ENCODE assay signal across 16 mouse cellular contexts in the genomic region with DNA sequence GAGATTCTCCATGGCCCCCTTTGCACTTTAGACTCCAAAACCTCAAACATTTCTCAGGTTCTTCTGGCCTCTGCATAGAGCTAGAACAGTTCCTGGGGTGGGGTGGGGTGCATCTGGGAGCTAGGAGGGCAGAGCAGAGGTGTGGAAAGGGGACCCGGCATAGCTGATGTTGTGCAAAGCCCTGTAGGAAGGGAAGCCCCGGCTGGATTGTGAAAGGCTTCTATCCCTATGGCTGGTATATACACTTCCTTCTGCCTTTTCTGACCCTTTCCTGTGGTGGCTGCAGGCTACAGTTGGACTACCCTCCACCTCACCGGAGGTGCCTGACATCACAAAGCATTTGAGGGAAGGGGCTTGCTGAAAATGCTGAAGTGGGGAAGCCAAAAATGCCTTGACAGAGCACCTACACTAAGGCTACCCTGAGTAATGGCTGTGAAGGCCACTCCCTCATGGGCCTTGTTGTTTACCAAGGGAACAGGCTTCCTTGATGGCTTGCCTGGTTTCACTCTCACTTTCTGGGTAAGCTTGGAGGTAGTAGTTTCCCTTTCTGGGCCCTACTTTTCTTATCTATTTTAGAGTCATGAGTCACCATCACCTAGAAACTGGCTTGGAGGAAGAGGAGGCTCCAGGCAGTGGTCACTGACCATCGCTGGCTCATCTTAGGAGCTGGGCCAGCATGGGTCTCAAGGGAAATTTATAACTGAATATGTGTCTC. TPM values are rescaled to one million over a fixed set of nuclear protein-coding genes. Genes with fewer than 3 reads are reported as not detected.
A peak's percentile ranks its signal among the peaks of the same experiment; 100 is the strongest.
DNase-seq lines count a peak whose midpoint lies in the region; ATAC-seq and TF ChIP-seq lines count a peak whose summit lies in the region.
"Had no signal": no experiment of that assay in that cellular context is flagged by ENCODE, and none has a peak within 500 bp of the region (broad histone marks: within the 10 kb centered on the region; RNA-seq: fewer than 3 reads in every experiment).

No protein-coding gene starts in this region.

- no peaks in the 10 kb centered on the region for H3K79me2 ChIP-seq in myocyte (ENCODE audit: control insufficient read depth, insufficient read depth)

- peak overlapping the region; percentile 45 for H3K4me2 ChIP-seq in myocyte (ENCODE audit: low read depth)
- H3K4me2 ChIP-seq: limb, embryonic 15.5 days had no signal

- 24% methylated on average over 4 of the region's 4 CpGs for WGBS in spleen, adult 2 months

- H3K36me3 ChIP-seq in spleen, adult 2 months (ENCODE audit: control insufficient read depth, insufficient read depth, low read length), result peaks cover 1% of the 10 kb centered on the region; the same call in 1 of the 2 replicates
- no peaks in the 10 kb centered on the region for H3K36me3 ChIP-seq in myocyte (ENCODE audit: control insufficient read depth, insufficient read depth)
- H3K36me3 ChIP-seq: limb, embryonic 15.5 days had no signal

- H3K27ac ChIP-seq in spleen, adult 2 months (ENCODE audit: insufficient read depth, low read length), result peak overlapping the region; percentile 44
- H3K27ac ChIP-seq: heart, adult 2 months; kidney, postnatal 0 days; limb, embryonic 15.5 days had no signal

- TF ChIP-seq CTCF in spleen, adult 2 months (IDR thresholded peaks at IDR 0.05; ENCODE audit: extremely low read depth, insufficient read depth, insufficient read length, insufficient replicate concordance), result no peak

- TF ChIP-seq POLR2A in spleen, adult 2 months (IDR thresholded peaks at IDR 0.05; ENCODE audit: low read depth, low read length), result no peak
- no peak for TF ChIP-seq POLR2A in myocyte (IDR thresholded peaks at IDR 0.05; ENCODE audit: insufficient read length, low read depth)

- H3ac ChIP-seq in myocyte (ENCODE audit: control insufficient read depth, insufficient read length), result no peak overlapping the region

- no peak overlapping the region for H3K4me3 ChIP-seq in spleen, adult 2 months (ENCODE audit: extremely low read depth, insufficient read depth, insufficient read length)
- no peak overlapping the region for H3K4me3 ChIP-seq in myocyte
- H3K4me3 ChIP-seq: erythroblast, embryonic 14.5 days; heart, adult 2 months; limb, embryonic 15.5 days had no signal

- H3K4me1 ChIP-seq in spleen, adult 2 months (ENCODE audit: control insufficient read depth, insufficient read depth, insufficient read length), result peaks cover 15% of the 10 kb centered on the region; the same call in 1 of the 2 replicates
- H3K4me1 ChIP-seq: limb, embryonic 15.5 days had no signal

- DNase-seq in spleen, adult 2 months (ENCODE audit: low read depth in 1 of 2, low spot score in 2 of 2), result no peak
- no peak for DNase-seq in spleen, postnatal 14 days (ENCODE audit: low spot score in 2 of 2)
- DNase-seq in urinary bladder, adult 2 months (ENCODE audit: low spot score), result no peak
- no peak for DNase-seq in adrenal gland, postnatal 10 days
- DNase-seq in gastrocnemius, postnatal 4 days (ENCODE audit: low spot score in 2 of 2), result no peak
- DNase-seq: adrenal gland, postnatal 14 days; heart, adult 2 months; heart, postnatal 10 days; lung, postnatal 4 days; right cerebral cortex, postnatal 25 days had no signal

- peak; percentile 80 for ATAC-seq in granulocyte monocyte progenitor cell, adult 5-6 weeks (replicated peaks; ENCODE audit: poor library complexity, severe bottlenecking)
- ATAC-seq: hindbrain, embryonic 16.5 days had no signal

- no peaks in the 10 kb centered on the region for H3K27me3 ChIP-seq in spleen, adult 2 months (ENCODE audit: control insufficient read depth, insufficient read depth, low read length)
- no peaks in the 10 kb centered on the region for H3K27me3 ChIP-seq in myocyte (ENCODE audit: control insufficient read depth, insufficient read depth, insufficient read length)
- H3K27me3 ChIP-seq: limb, embryonic 15.5 days had no signal

TF ChIP-seq in myocyte, 11 proteins besides CTCF, POLR2A, EP300 and RAD21:
- TF ChIP-seq SRF (IDR thresholded peaks at IDR 0.05; ENCODE audit: control insufficient read depth, insufficient read length, low read depth), result no peak
- TF ChIP-seq POLR2AphosphoS2 (IDR thresholded peaks at IDR 0.05; ENCODE audit: insufficient read length, low read depth), result no peak
- no peak for TF ChIP-seq MYOD1 (IDR thresholded peaks at IDR 0.05; ENCODE audit: control insufficient read depth in 1 of 3, insufficient read length in 2 of 3, low read depth in 2 of 3)
- no peak for TF ChIP-seq MAX (IDR thresholded peaks at IDR 0.05; ENCODE audit: low read depth)
- no peak for TF ChIP-seq USF1 (IDR thresholded peaks at IDR 0.05; ENCODE audit: low read depth)
- TF ChIP-seq MYOG (IDR thresholded peaks at IDR 0.05; ENCODE audit: control insufficient read depth in 1 of 3, insufficient read depth in 1 of 3, insufficient read length in 2 of 3, low read depth in 2 of 3), result no peak
- TF ChIP-seq E2F4 (IDR thresholded peaks at IDR 0.05; ENCODE audit: insufficient read depth), result no peak
- TF ChIP-seq TCF12 (IDR thresholded peaks at IDR 0.05; ENCODE audit: insufficient read depth, poor library complexity, severe bottlenecking), result no peak
- no peak for TF ChIP-seq CEBPB (IDR thresholded peaks at IDR 0.05; ENCODE audit: insufficient read depth, poor library complexity, severe bottlenecking)
- TF ChIP-seq REST (IDR thresholded peaks at IDR 0.05; ENCODE audit: insufficient read depth, insufficient read length), result no peak
- TF ChIP-seq TCF3 (IDR thresholded peaks at IDR 0.05; ENCODE audit: insufficient read length, low read depth), result no peak

RNA-seq across cellular contexts. Expression of a gene that starts 8.0 kb away (rescaled TPM):
- 51.8 and 65.0 TPM in 2 replicates for polyA plus RNA-seq in spleen, adult 2 months (2012; rRNA removed)
- total RNA-seq in granulocyte monocyte progenitor cell, adult 5-6 weeks (2014; fragmentation: Nextera tagmentation), result 65.1 and 77.0 TPM in 2 replicates
- 101 and 110 TPM in 2 replicates for total RNA-seq in granulocyte monocyte progenitor cell, adult 5-6 weeks (2017)
- polyA plus RNA-seq in myocyte (2012; fragmentation: generic; extraction: Trizol), result 18.9 TPM
- polyA plus RNA-seq in urinary bladder, adult 2 months (2012; rRNA removed), result 7.7 and 8.4 TPM in 2 replicates
- total RNA-seq in adrenal gland, postnatal 10 days (2021), result 1 to 10 TPM; 3.6 to 4.9 TPM
- total RNA-seq in gastrocnemius, postnatal 4 days (2021), result 1 to 10 TPM; 1.3 to 2.0 TPM

RNA-seq across cellular contexts. Expression of a gene that starts 56.1 kb away (rescaled TPM):
- polyA plus RNA-seq in spleen, adult 2 months (2012; rRNA removed), result 27.6 and 41.9 TPM in 2 replicates
- total RNA-seq in granulocyte monocyte progenitor cell, adult 5-6 weeks (2014; fragmentation: Nextera tagmentation), result 39.2 and 40.8 TPM in 2 replicates
- total RNA-seq in granulocyte monocyte progenitor cell, adult 5-6 weeks (2017), result 41.6 and 61.7 TPM in 2 replicates
- 36.8 TPM for polyA plus RNA-seq in myocyte (2012; fragmentation: generic; extraction: Trizol)
- 109 and 111 TPM in 2 replicates for polyA plus RNA-seq in urinary bladder, adult 2 months (2012; rRNA removed)
- 10 to 100 TPM; 40.1 to 41.2 TPM for total RNA-seq in adrenal gland, postnatal 10 days (2021)
- total RNA-seq in gastrocnemius, postnatal 4 days (2021), result 10 to 100 TPM; 47.4 to 49.5 TPM

Comparison
In these comparisons a context has a peak if more than half of its experiments do, and no peak if none do; other contexts are left out.
1. RNA of a gene that starts 8.0 kb away (total RNA-seq): 65.1 to 110 TPM in granulocyte monocyte progenitor cell, adult 5-6 weeks; 3.6 to 4.9 TPM in adrenal gland, postnatal 10 days and 1.3 to 2.0 TPM in gastrocnemius, postnatal 4 days; every median in the first group is over 10 times any median in the second.